Mouse (Mus musculus) layer of hippocampus, adult 18-20 months (tissue): ENCODE data around the gene Cacna2d4. TPM values are rescaled to one million over a fixed set of nuclear protein-coding genes. Genes with fewer than 3 reads are reported as not detected.
"Not testable (repeated sequence)": the region's sequence is repeated elsewhere in the genome, so short reads cannot be mapped to it uniquely, and the experiment has no call there.

Source experiments
- DNase-seq, 2 experiments: peaks; one replicate each; pipeline ENCODE4 v3.0.0; 2022; ENCODE audit warnings: low spot score in 2 of 2
- total RNA-seq, 2 experiments: library from RNA; stranded (reverse); gene quantifications; 2 replicates each; pipeline ENCODE4 v1.2.3; 2021

Cacna2d4 gene
- total RNA-seq, 2 experiments from 2014 or later = 0.52 to 1.0 TPM

- DNase-seq = no peak
These were observed 102.0 kb downstream of the Cacna2d4 start for GRCm38 (mm10) chr6:119338121-119338912.

DNA sequence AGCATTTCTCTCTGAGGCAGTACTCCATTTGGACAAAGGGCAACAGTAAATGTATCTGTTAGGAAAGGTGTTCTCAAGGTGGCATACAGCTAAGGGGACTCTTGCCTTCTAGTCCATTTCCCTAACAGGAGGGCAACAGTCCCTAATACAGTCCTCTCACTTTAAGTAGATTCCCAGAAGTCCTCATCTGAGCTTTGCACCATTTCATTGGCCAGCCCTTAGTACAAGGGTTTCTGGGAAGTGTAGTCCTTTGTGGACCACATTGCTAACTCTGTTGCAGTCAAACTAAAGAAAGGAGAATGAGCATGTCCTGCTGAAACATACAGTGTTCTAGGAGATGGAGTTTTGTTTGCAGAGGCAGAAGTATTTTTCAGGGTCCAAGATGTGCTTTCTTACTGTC lies 105.1 kb downstream of the Cacna2d4 start:
- DNase-seq = peak in 1 of 2 experiments; percentile 60

DNA sequence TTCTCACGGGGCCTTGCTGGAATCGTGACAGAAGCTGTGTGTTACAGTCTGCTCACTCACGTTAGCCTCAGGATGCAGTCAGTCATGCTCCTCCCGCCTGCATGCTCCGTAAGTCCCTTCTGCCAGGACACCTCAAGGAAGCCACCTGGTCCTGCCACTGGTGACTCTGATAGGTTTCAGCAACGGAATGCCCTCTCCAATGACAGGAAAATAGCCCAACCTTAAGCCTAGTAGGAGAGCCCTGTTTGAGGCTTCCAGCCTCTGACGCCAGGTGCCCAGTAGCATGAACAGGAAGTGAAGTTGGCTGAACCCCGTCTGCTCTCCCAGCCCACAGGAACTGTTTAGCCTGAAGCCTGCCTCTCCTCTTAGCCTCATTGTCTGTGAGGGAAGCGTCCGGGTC lies 109.9 kb downstream of the Cacna2d4 start:
- no peak for DNase-seq

DNA sequence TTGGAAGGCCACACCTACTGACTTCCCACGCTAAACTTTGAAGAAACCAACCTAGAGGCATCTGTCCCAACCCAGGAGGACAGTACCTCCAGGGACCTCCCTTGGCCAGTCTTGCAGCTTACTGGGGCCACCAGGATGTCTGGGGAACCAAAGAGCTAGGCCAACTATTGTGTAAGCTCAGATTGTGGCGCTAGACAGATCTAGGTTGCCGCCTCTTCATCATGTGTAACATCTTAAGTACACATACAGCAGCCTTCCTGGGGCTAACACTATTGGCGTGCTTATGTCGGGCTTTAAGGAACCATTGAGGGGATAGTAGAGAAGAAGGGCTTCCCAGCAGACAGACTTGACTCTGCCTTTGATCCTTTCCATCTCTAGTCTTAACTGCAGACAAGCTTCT lies 111.5 kb downstream of the Cacna2d4 start:
- DNase-seq = no peak

DNA sequence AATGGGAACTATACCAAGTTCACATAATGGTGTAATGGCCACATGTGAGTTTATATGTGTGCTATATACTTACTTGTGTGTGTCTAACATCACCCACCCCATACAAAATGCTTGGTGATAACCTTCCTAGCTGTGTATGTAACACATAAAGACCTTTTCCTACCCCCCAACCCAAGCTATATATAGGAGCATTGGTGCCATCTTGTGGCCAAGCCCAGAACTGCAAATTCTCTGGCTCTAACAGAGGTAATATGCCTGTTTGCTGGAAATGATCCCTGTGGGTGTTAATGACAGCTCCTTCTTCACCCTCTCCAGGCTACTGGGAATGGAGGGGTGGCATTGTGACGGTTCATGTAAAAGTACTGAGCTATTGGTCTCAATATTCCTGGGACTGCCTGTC lies 111.9 kb downstream of the Cacna2d4 start:
- DNase-seq = peak; percentile 73 to 93

- no peak for DNase-seq
These were observed 114.4 kb downstream of the Cacna2d4 start for GRCm38 (mm10) chr6:119350703-119351198.

- DNase-seq = no peak
These were observed 115.3 kb downstream of the Cacna2d4 start for GRCm38 (mm10) chr6:119351656-119352055.

DNA sequence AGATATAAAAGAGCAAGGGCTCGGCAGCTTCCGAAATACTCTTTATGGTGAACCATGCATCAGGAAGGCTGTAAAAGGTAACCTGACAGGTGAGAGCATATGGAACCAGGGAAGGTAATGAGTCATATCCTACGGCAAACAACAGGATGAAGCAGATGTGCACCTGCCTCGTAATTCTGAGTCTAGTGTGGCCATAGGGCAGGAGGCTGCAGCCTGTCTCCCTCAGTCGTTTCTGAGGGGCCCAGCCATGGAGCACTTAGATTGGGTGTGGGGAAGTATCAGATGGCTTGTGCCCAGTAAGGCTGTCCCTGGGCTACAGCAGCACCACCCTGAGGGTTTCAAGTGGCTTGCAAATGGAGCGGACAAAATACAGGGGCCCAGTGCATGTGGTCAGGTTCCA lies 116.2 kb downstream of the Cacna2d4 start:
- DNase-seq = no peak

DNA sequence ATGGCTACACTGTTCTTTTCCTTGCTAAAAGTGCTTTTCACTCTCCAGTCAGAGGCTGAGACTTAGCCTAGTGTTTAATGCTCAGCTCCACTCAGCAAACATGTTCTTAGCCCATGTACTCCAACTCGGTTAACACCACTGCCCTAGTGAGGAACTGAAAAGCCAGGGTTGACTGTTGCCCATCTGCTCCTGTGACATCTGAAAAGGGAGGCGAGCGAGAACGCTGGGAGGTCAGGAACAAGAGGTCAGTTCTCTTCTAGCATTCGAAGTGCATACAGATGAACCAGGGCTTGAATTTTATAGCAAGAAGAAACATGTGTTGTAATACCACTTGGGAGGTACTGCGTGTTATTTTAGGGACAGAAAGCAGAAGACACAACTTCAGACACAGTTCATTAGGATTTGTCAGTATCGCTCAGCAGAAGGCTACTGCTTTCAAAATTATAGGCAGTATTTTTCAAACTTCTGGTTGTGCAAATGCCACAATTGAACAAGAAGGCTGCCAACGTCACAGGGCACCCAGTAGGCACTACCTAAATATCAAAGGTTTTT lies 121.8 kb downstream of the Cacna2d4 start:
- DNase-seq = no peak

DNA sequence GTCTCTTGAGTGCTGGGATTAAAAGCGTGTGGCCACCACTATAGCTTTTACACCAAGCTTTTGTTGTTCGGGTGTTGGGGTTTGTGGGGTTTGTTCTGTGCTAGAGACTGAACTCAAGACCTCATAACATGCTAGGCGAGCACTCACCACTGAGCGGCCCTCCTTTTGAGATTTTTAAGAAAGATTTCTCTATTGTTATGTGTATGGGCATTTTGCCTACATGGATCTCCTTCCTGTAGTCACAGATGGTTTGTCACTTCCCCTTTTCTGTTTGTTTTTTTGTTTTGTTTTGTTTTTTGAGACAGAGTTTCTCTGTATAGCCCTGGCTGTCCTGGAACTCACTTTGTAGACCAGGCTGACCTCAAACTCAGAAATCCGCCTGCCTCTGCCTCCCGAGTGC lies 123.9 kb downstream of the Cacna2d4 start:
- not testable (repeated sequence) for DNase-seq

DNA sequence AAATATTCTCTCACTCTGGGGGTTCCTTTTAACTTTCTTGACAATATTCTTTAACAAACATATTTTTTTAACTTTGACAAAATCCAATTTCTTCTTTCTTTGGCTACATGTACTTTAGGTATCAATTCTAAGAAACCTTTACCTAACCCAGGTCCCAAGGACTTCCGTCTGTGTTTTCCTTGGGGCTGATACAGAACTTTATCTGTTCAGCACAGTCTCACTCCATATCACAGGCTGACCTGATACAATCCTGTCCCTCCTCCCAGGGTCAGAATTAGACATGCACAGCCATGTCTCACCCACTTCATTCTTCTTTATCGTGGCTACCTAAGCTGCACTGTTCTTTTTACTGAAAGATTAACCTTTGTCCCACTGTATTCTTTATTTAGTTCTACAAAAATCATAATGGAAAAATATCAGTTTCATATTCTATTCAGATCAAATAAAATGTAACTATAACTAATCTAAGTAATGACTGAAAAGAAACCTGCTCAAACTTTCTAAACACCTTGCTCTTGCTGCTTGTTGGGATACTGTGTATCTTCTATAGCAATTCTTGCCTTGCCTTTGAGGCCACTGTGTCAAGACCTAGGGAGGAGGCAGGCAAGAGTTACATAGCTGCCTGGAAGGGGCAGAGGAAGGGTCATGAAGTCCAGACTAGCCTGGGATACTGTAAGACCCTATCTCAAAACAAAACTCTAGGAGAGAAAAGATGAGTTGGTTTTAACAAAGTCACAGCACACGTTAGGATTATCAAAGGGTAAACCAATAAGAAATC lies 124.8 kb downstream of the Cacna2d4 start:
- DNase-seq = no peak

DNA sequence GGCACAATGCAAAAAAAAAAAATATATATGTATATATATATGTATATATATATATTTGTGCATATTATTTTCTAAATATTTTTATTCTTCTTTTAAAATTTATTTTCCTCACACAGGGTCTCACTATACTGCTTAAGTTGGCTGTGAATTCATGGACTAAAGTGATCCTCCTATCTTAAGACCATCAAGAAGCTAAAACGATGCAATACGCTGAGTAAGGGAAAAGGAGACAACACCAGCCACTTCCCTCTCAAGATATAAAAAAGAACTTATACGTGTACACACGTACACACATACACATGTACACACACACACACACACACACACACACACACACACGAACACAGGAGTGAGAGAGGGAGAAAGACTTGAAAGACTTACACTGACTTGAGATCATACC lies 127.3 kb downstream of the Cacna2d4 start:
- no peak for DNase-seq

DNA sequence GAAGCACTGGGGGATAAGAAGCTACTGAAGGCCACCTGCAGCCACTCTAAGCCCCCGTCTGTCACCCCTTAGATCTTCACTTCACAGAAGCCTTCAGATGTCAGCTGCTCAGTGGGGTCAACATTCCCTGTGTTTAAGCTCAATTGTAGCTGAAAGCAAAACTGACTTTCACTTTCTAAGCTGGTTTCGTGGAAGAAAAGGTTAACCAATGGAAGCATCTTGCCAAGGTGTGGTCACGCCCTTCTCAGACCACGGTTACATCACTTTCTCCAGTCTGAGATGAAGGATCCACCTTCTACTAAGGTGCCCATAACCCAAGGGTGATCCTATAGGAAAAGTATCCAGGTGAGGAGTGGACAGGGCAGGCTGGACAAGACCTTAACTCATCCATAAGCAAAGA lies 130.5 kb downstream of the Cacna2d4 start:
- not testable (repeated sequence) for DNase-seq

GRCm38 (mm10) chr6:119367382-119367781 lies 131.1 kb downstream of the Cacna2d4 start:
- DNase-seq = no peak

DNA sequence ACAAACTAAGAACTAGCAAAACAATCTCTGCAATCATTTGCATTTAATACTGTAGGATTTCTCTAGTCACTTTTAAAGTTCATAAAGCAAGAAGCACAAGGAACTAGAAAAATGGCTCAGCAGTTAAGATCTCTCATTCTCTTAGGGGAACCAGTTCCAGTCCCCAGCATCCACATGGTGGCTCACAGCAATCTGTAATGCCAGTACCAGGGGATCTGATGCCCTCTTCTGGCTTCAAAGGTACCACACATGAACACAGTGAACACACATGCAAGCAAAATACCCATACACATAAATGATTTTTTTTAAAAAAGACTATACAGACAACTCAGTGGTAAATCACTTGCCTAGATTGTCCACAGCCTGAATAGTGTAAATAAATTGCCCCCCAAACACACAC lies 135.3 kb downstream of the Cacna2d4 start:
- no peak for DNase-seq

GRCm38 (mm10) chr6:119372237-119372636 lies 135.9 kb downstream of the Cacna2d4 start:
- no peak for DNase-seq

DNA sequence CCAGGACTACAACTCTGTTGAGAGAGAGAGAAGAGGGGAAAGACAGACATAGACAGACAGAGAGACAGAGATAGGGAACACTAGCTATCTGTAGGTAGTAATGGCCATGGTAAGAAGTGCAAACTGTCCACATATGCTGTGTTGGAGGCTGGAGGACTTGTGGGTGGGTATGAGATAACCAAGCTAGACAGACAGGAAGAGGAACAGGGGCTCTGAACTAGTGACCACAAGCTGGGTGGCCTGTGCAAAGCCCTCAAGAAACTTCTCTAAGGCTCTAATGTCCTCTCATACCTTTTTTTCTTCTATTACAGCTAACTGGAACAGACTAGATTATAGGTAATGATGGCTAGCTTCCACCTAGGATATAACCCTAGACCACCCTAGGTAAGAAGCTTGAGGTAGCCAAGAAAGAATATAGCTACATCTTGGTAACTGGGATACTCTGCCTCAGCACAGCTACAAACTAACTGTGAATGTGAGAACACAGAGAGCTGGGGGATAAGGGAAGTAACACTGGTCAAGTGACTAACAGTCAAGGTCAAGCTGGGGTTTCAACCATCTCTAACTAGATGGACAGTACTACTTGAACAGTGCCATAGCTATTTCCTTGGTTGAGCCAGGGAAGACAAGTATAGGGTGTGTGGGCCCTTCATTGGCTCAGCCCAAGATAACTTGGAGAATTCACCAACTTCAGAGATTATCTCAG lies 136.8 kb downstream of the Cacna2d4 start:
- no peak for DNase-seq

- DNase-seq = no peak
These were observed 138.7 kb downstream of the Cacna2d4 start for GRCm38 (mm10) chr6:119375035-119375434.

DNA sequence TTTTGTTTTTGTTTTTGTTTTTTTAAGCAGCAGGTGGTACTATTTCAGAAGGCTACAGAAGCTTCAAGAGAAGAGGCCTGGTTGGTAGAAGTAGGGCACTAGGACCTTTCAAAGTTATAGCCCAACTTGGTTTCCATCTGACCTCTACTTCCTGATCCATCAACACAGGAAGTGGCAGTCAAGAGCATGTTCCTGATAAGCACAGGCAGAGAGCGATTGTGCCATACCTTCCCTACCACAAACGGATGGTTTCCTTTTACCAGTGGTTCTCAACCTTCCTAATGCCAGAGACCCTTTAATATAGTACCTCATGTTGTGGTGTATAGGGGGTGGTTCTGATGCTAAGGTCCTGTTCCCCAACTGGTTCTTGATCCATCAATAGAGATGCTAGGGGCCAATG lies 141.3 kb downstream of the Cacna2d4 start:
- no peak for DNase-seq

GRCm38 (mm10) chr6:119378631-119379030 lies 142.3 kb downstream of the Cacna2d4 start:
- DNase-seq = no peak

GRCm38 (mm10) chr6:119385668-119386067 lies 149.3 kb downstream of the Cacna2d4 start:
- no peak for DNase-seq
